Mouse (Mus musculus) retina, adult 2 months (tissue): ENCODE data around the gene Gm27179.
"Not testable (repeated sequence)": the region's sequence is repeated elsewhere in the genome, so short reads cannot be mapped to it uniquely, and the experiment has no call there.

Experiments
- DNase-seq: peaks from one replicate; pipeline ENCODE4 v3.0.0-alpha.2; 2012; ENCODE audit warnings: low read depth, low spot score

The Gm27179 gene

GRCm38 (mm10) chr14:69473941-69474646, 38.3 kb downstream of the Gm27179 start:
- DNase-seq, result not testable (repeated sequence)

DNA sequence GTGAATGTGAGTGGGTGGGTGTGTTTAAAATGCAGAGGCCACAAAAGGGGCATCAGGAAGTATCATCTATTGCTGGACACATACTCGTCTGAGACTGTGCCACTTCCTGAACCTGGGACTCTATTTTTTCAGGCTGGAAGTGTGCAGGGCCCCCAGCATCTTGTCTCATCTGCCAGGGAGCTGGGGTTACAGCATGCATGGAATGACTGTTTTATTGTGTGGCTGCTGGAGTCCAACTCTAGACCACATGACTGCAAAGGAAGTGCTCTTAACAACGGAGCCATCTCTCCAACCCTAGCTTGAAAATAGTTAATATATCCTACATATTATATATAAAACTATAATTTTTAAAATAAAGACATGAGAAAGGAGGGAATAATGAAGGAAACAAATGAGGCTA, 39.0 kb downstream of the Gm27179 start:
- not testable (repeated sequence) for DNase-seq

GRCm38 (mm10) chr14:69470122-69470708, 42.1 kb downstream of the Gm27179 start:
- not testable (repeated sequence) for DNase-seq

DNA sequence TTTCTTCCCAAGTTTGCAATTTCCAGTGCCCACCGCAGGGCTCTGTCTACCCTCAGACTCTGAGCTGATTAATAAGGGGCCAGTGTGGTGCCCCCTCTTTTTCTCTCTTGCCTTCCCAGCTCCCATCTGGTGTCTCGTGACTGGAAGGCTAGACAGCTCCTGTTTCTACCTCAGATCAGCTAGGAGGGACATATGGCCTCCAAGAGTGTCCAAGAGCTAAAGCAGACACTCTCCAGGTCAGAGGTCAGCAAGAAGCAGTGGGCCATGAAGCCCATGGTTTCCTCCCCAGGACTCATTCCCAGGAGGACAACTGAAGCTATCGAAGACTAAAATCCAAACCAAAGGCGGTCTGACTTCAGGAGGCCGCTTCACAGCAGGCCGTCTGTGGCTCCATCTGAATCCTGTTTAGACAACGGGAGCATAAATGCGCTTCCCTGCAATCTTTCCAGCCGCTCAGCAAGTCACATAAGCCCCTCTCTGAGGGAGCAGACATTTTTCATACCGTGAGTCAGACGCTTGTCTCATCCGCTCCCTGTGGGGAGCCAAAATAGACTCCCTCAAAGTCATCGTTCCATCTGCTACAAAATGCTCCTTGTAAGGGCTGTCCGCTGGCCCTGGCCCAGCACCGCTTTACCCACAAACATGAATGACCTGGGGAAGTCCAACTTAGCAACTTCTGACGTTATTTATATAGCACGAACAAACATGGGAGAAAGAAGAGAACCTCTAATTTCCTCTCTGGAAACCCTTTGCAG, 44.6 kb downstream of the Gm27179 start:
- DNase-seq, result not testable (repeated sequence)

- DNase-seq, result not testable (repeated sequence)
Measured at GRCm38 (mm10) chr14:69464465-69464864, 47.9 kb downstream of the Gm27179 start.
